Mouse (Mus musculus) midbrain, embryonic 16.5 days (tissue): ENCODE results near the gene Plxdc1. TPM values are rescaled to one million over a fixed set of nuclear protein-coding genes. Genes with fewer than 3 reads are reported as not detected.

ENCODE experiments used
- ATAC-seq: fragments of 200-750 bp; cut with Nextera tagmentation; 2 replicates; pipeline ENCODE4 v1.8.0; 2017; ENCODE audit warnings: moderate TSS enrichment
- H3K27ac ChIP-seq: fragments of 300-500 bp; sonication (generic); 2 replicates; pipeline ENCODE4 v1.5.1; 2014; ENCODE audit warnings: mild to moderate bottlenecking, low read length, mixed read lengths
- H3K27me3 ChIP-seq: fragments of 300-500 bp; sonication (generic); 2 replicates; pipeline ENCODE4 v1.6.1; 2014; ENCODE audit warnings: low read depth, low read length, mixed read lengths; ENCODE audit not compliant: control insufficient read depth, insufficient read depth
- H3K36me3 ChIP-seq: fragments of 300-500 bp; sonication (generic); 2 replicates; pipeline ENCODE4 v1.6.1; 2014; ENCODE audit warnings: mild to moderate bottlenecking, low read length, moderate library complexity, mixed read lengths; ENCODE audit not compliant: control insufficient read depth, insufficient read depth
- H3K4me1 ChIP-seq: fragments of 300-500 bp; sonication (generic); 2 replicates; pipeline ENCODE4 v1.6.1; 2014; ENCODE audit warnings: mild to moderate bottlenecking, low read length, mixed read lengths; ENCODE audit not compliant: control insufficient read depth, insufficient read depth
- H3K4me2 ChIP-seq: fragments of 300-500 bp; sonication (generic); 2 replicates; pipeline ENCODE4 v1.6.1; 2014; ENCODE audit warnings: mild to moderate bottlenecking, low read length, mixed read lengths
- H3K4me3 ChIP-seq: fragments of 300-500 bp; sonication (generic); 2 replicates; pipeline ENCODE4 v1.5.1; 2014; ENCODE audit warnings: low read depth, mild to moderate bottlenecking, low read length, moderate library complexity, mixed read lengths
- H3K9ac ChIP-seq: fragments of 300-500 bp; sonication (generic); 2 replicates; pipeline ENCODE4 v1.6.1; 2014; ENCODE audit warnings: low read depth, low read length, mixed read lengths
- H3K9me3 ChIP-seq: fragments of 300-500 bp; sonication (generic); replicated peaks from 2 replicates; pipeline ENCODE4 v1.6.1; 2014; ENCODE audit warnings: mild to moderate bottlenecking, low read length, mixed read lengths; ENCODE audit not compliant: control insufficient read depth, poor library complexity, severe bottlenecking
- WGBS: fragments of 180-500 bp; shearing (Covaris S2); extraction: QIAGEN DNeasy Blood & Tissue Kit; methylation state at CpG from one replicate; pipeline ENCODE4 v1.1.7; 2014; 5-methylcytosine and 5-hydroxymethylcytosine counted together
- polyA plus RNA-seq: library from polyadenylated mRNA; unstranded; fragments of >200 nt; fragmentation: Nextera tagmentation; extraction: Ambion mirVana; gene quantifications from 2 replicates; pipeline ENCODE4 v1.2.1, GENCODE M21; 2015

Plxdc1 gene
- polyA plus RNA-seq, 1 experiment from 2014 or later, result 3.1 TPM

GRCm38 (mm10) chr11:97959300-97959680 is 27.0 kb downstream of the Plxdc1 start:
- no peak for ATAC-seq
- no peaks in the 10 kb centered on the region for H3K9me3 ChIP-seq
- peaks cover 21% of the 10 kb centered on the region for H3K4me1 ChIP-seq
- no peaks in the 10 kb centered on the region for H3K36me3 ChIP-seq
- no peak overlapping the region for H3K4me2 ChIP-seq
- no peaks in the 10 kb centered on the region for H3K27me3 ChIP-seq
- WGBS, result 43% methylated on average over 5 of the region's 5 CpGs
- 0 out of 2 replicates have a peak overlapping the region, but pooled peaks have one; percentile 12 for H3K9ac ChIP-seq
- peak overlapping the region; percentile 5 for H3K27ac ChIP-seq
- no peak overlapping the region for H3K4me3 ChIP-seq

- Histone ChIP-seq H3K4me3 (no peak overlapping the region), H3K9ac (0 out of 2 replicates have a peak overlapping the region, but pooled peaks have one; percentile 12), H3K9me3 (no peaks in the 10 kb centered on the region), H3K4me2 (no peak overlapping the region), H3K27ac (peak overlapping the region; percentile 24), H3K27me3 (no peaks in the 10 kb centered on the region), H3K36me3 (no peaks in the 10 kb centered on the region), H3K4me1 (peaks cover 23% of the 10 kb centered on the region)
- WGBS, result 77% methylated on average over 7 of the region's 7 CpGs
- no peak for ATAC-seq
Measured at GRCm38 (mm10) chr11:97958641-97959299, 27.5 kb downstream of the Plxdc1 start.

- WGBS, result 53% methylated on average over 6 of the region's 6 CpGs
- no peaks in the 10 kb centered on the region for H3K36me3 ChIP-seq
- peaks cover 23% of the 10 kb centered on the region for H3K4me1 ChIP-seq
- H3K4me3 ChIP-seq, result no peak overlapping the region
- 0 out of 2 replicates have a peak overlapping the region, but pooled peaks have one; percentile 17 for H3K27ac ChIP-seq
- no peaks in the 10 kb centered on the region for H3K27me3 ChIP-seq
- no peak overlapping the region for H3K9ac ChIP-seq
- H3K9me3 ChIP-seq, result no peaks in the 10 kb centered on the region
- ATAC-seq, result no peak
- H3K4me2 ChIP-seq, result no peak overlapping the region
Measured at GRCm38 (mm10) chr11:97956905-97957560, 29.2 kb downstream of the Plxdc1 start.

- ATAC-seq, result peak; percentile 70; the same call in 1 of the 2 replicates
- H3K27ac ChIP-seq, result peak overlapping the region; percentile 70
- H3K9me3 ChIP-seq, result no peaks in the 10 kb centered on the region
- 29% methylated on average over 4 of the region's 4 CpGs for WGBS
- H3K36me3 ChIP-seq, result no peaks in the 10 kb centered on the region
- no peak overlapping the region for H3K9ac ChIP-seq
- H3K27me3 ChIP-seq, result no peaks in the 10 kb centered on the region
- peaks cover 23% of the 10 kb centered on the region for H3K4me1 ChIP-seq
- H3K4me2 ChIP-seq, result no peak overlapping the region
- H3K4me3 ChIP-seq, result no peak overlapping the region
Measured at GRCm38 (mm10) chr11:97955915-97956314, 30.3 kb downstream of the Plxdc1 start.

- Histone ChIP-seq H3K36me3 (no peaks in the 10 kb centered on the region), H3K27ac (no peak overlapping the region), H3K9me3 (no peaks in the 10 kb centered on the region), H3K4me3 (no peak overlapping the region), H3K4me1 (peaks cover 24% of the 10 kb centered on the region), H3K27me3 (no peaks in the 10 kb centered on the region), H3K4me2 (no peak overlapping the region), H3K9ac (no peak overlapping the region)
- 85% methylated on average over 9 of the region's 9 CpGs for WGBS
- ATAC-seq, result no peak
Measured at GRCm38 (mm10) chr11:97955146-97955902, 30.9 kb downstream of the Plxdc1 start.

GRCm38 (mm10) chr11:97954469-97955141 is 31.6 kb downstream of the Plxdc1 start:
- no peaks in the 10 kb centered on the region for H3K9me3 ChIP-seq
- 62% methylated on average over 14 of the region's 14 CpGs for WGBS
- H3K27ac ChIP-seq, result no peak overlapping the region; the same call in 1 of the 2 replicates
- H3K4me2 ChIP-seq, result no peak overlapping the region
- H3K9ac ChIP-seq, result no peak overlapping the region
- peaks cover 31% of the 10 kb centered on the region for H3K4me1 ChIP-seq
- no peak overlapping the region for H3K4me3 ChIP-seq
- H3K36me3 ChIP-seq, result no peaks in the 10 kb centered on the region
- ATAC-seq, result no peak
- H3K27me3 ChIP-seq, result no peaks in the 10 kb centered on the region

- Histone ChIP-seq H3K9ac (no peak overlapping the region), H3K36me3 (no peaks in the 10 kb centered on the region), H3K4me3 (no peak overlapping the region), H3K27ac (no peak overlapping the region), H3K4me2 (no peak overlapping the region), H3K27me3 (no peaks in the 10 kb centered on the region), H3K9me3 (no peaks in the 10 kb centered on the region), H3K4me1 (peaks cover 31% of the 10 kb centered on the region)
- 98% methylated on average over 6 of the region's 6 CpGs for WGBS
- ATAC-seq, result no peak
Measured at GRCm38 (mm10) chr11:97953939-97954275, 32.3 kb downstream of the Plxdc1 start.

GRCm38 (mm10) chr11:97953179-97953938 is 32.9 kb downstream of the Plxdc1 start:
- Histone ChIP-seq H3K36me3 (no peaks in the 10 kb centered on the region), H3K4me1 (peaks cover 28% of the 10 kb centered on the region), H3K4me2 (no peak overlapping the region), H3K9me3 (no peaks in the 10 kb centered on the region), H3K9ac (no peak overlapping the region), H3K27me3 (no peaks in the 10 kb centered on the region), H3K4me3 (no peak overlapping the region), H3K27ac (no peak overlapping the region)
- WGBS, result 82% methylated on average over 16 of the region's 16 CpGs
- no peak for ATAC-seq
